Mouse (Mus musculus) right cerebral cortex, adult 2 months (tissue): ENCODE measurements around the gene Chst8.

Experiments
- DNase-seq, 2 experiments: peaks; one replicate each; pipeline ENCODE4 v3.0.0; 2021 to 2022; ENCODE audit warnings: low spot score in 2 of 2

The Chst8 gene

GRCm38 (mm10) chr7:34630211-34631085, 182.1 kb downstream of the Chst8 start:
- no peak for DNase-seq

- DNase-seq: no peak
These were observed 182.8 kb downstream of the Chst8 start for GRCm38 (mm10) chr7:34629702-34630210.
